Mouse (Mus musculus) hindbrain, embryonic 12.5 days (tissue): ENCODE data around the gene Kcne1. TPM values are rescaled to one million over a fixed set of nuclear protein-coding genes. Genes with fewer than 3 reads are reported as not detected.

Experiments
- ATAC-seq: fragments of 200-750 bp; cut with Nextera tagmentation; 2 replicates; pipeline ENCODE4 v1.8.0; 2017; ENCODE audit warnings: moderate TSS enrichment; ENCODE audit not compliant: low FRiP score
- H3K27ac ChIP-seq: fragments of 300-500 bp; sonication (generic); 2 replicates; pipeline ENCODE4 v1.5.1; 2016; ENCODE audit warnings: mild to moderate bottlenecking
- H3K27me3 ChIP-seq: fragments of 300-500 bp; sonication (generic); 2 replicates; pipeline ENCODE4 v1.6.1; 2016; ENCODE audit warnings: mild to moderate bottlenecking
- H3K36me3 ChIP-seq: fragments of 300-500 bp; sonication (generic); 2 replicates; pipeline ENCODE4 v1.6.1; 2016; ENCODE audit warnings: mild to moderate bottlenecking
- H3K4me1 ChIP-seq: fragments of 300-500 bp; sonication (generic); 2 replicates; pipeline ENCODE4 v1.6.1; 2016
- H3K4me2 ChIP-seq: fragments of 300-500 bp; sonication (generic); replicated peaks from 2 replicates; pipeline ENCODE4 v1.6.1; 2016; ENCODE audit warnings: mild to moderate bottlenecking
- H3K4me3 ChIP-seq: fragments of 300-500 bp; sonication (generic); 2 replicates; pipeline ENCODE4 v1.5.1; 2016; ENCODE audit warnings: mild to moderate bottlenecking
- H3K9ac ChIP-seq: fragments of 300-500 bp; sonication (generic); 2 replicates; pipeline ENCODE4 v1.6.1; 2016; ENCODE audit warnings: mild to moderate bottlenecking, moderate library complexity
- H3K9me3 ChIP-seq: fragments of 300-500 bp; sonication (generic); replicated peaks from 2 replicates; pipeline ENCODE4 v1.6.1; 2016; ENCODE audit warnings: mild to moderate bottlenecking
- WGBS: fragments of 180-500 bp; shearing (Covaris S2); methylation state at CpG from one replicate; pipeline ENCODE4 v1.1.7; 2016; 5-methylcytosine and 5-hydroxymethylcytosine counted together
- polyA plus RNA-seq: library from polyadenylated mRNA; unstranded; fragments of >200 nt; fragmentation: Nextera tagmentation; extraction: Ambion mirVana; gene quantifications from 2 replicates; pipeline ENCODE4 v1.2.1, GENCODE M21; 2016

The Kcne1 gene
- polyA plus RNA-seq, 1 experiment from 2014 or later = 0.13 TPM

- Histone ChIP-seq H3K4me1 (0 out of 2 replicates have a peak, but pooled peaks cover 7% of the 10 kb centered on the region), H3K36me3 (no peaks in the 10 kb centered on the region), H3K9me3 (no peaks in the 10 kb centered on the region), H3K27ac (no peak overlapping the region), H3K9ac (no peak overlapping the region), H3K27me3 (no peaks in the 10 kb centered on the region), H3K4me2 (no peak overlapping the region), H3K4me3 (no peak overlapping the region)
- no peak for ATAC-seq
- WGBS = 2% methylated on average over 2 of the region's 2 CpGs
Observed at GRCm38 (mm10) chr16:92385062-92385461, 25.8 kb upstream of the Kcne1 start.

GRCm38 (mm10) chr16:92383412-92383811 is 24.1 kb upstream of the Kcne1 start:
- no peaks in the 10 kb centered on the region for H3K36me3 ChIP-seq
- no peaks in the 10 kb centered on the region for H3K9me3 ChIP-seq
- H3K27ac ChIP-seq = no peak overlapping the region
- H3K4me3 ChIP-seq = no peak overlapping the region
- no peaks in the 10 kb centered on the region for H3K27me3 ChIP-seq
- no peak overlapping the region for H3K9ac ChIP-seq
- ATAC-seq = no peak
- no peak overlapping the region for H3K4me2 ChIP-seq
- 0 out of 2 replicates have a peak, but pooled peaks cover 7% of the 10 kb centered on the region for H3K4me1 ChIP-seq

- Histone ChIP-seq H3K9ac (no peak overlapping the region), H3K4me3 (no peak overlapping the region), H3K4me2 (no peak overlapping the region), H3K9me3 (no peaks in the 10 kb centered on the region), H3K36me3 (no peaks in the 10 kb centered on the region), H3K27me3 (no peaks in the 10 kb centered on the region), H3K4me1 (0 out of 2 replicates have a peak, but pooled peaks cover 7% of the 10 kb centered on the region), H3K27ac (no peak overlapping the region; the same call in 1 of the 2 replicates)
- WGBS = 43% methylated on average over 6 of the region's 6 CpGs
- no peak for ATAC-seq
Observed at GRCm38 (mm10) chr16:92382508-92382907, 23.2 kb upstream of the Kcne1 start.

- no peaks in the 10 kb centered on the region for H3K27me3 ChIP-seq
- no peak overlapping the region for H3K4me3 ChIP-seq
- 81% methylated on average over 6 of the region's 6 CpGs for WGBS
- H3K9ac ChIP-seq = no peak overlapping the region
- H3K4me1 ChIP-seq = 0 out of 2 replicates have a peak, but pooled peaks cover 7% of the 10 kb centered on the region
- H3K27ac ChIP-seq = no peak overlapping the region
- ATAC-seq = no peak
- no peak overlapping the region for H3K4me2 ChIP-seq
- H3K9me3 ChIP-seq = no peaks in the 10 kb centered on the region
- no peaks in the 10 kb centered on the region for H3K36me3 ChIP-seq
Observed at GRCm38 (mm10) chr16:92381092-92381491, 21.8 kb upstream of the Kcne1 start.

DNA sequence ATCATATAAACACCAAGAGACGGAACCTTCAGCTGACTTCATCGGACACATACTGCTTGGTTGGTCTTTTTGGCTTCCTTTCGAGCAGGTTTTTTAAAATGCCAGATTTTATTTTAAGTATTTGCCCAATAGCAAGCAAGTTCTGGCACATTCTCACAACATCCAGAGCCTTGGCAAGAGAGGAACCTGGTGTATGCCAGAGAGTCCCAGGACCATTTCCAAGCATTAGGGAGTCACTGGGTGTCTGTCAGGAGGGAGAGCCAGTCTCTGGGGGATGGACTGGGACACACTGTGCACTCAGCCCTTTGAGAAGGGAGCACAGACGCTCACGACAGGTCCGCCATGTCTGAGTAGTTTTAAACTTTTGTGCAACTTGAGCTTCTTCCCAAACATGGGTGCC is 17.7 kb upstream of the Kcne1 start:
- WGBS = 97% methylated on average over 6 of the region's 6 CpGs
- ATAC-seq = no peak
- Histone ChIP-seq H3K9me3 (no peaks in the 10 kb centered on the region), H3K27me3 (no peaks in the 10 kb centered on the region), H3K9ac (no peak overlapping the region), H3K4me3 (no peak overlapping the region), H3K4me2 (no peak overlapping the region), H3K4me1 (peaks cover 10% of the 10 kb centered on the region), H3K36me3 (no peaks in the 10 kb centered on the region), H3K27ac (no peak overlapping the region)

DNA sequence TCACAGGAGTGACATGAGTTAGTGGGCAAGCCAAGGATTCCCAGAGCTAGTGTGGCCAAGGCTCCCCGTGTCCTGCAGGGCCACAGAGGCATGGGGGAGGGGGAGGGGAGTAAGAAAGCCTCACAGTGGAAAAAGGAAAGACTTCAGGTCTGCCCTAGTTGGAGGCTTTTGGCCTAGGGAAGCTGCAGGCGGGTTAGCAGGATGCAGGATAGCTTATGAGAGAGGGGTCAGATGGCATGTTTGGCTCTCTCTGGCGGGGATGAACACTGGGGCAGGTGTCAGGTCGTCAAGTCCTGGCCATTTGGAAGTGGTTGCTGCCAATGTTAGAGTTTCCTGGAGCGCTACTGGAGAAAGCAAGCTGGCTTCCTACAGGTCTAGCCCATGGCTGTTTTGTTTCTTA is 12.4 kb upstream of the Kcne1 start:
- Histone ChIP-seq H3K4me3 (no peak overlapping the region), H3K4me2 (no peak overlapping the region), H3K27ac (no peak overlapping the region), H3K27me3 (no peaks in the 10 kb centered on the region), H3K36me3 (no peaks in the 10 kb centered on the region), H3K9ac (no peak overlapping the region), H3K9me3 (no peaks in the 10 kb centered on the region), H3K4me1 (peaks cover 23% of the 10 kb centered on the region)
- ATAC-seq = no peak
- WGBS = 60% methylated on average over 5 of the region's 5 CpGs

- no peak overlapping the region for H3K9ac ChIP-seq
- no peak overlapping the region for H3K4me2 ChIP-seq
- no peak overlapping the region for H3K4me3 ChIP-seq
- H3K27ac ChIP-seq = no peak overlapping the region
- H3K27me3 ChIP-seq = no peaks in the 10 kb centered on the region
- no peaks in the 10 kb centered on the region for H3K36me3 ChIP-seq
- H3K4me1 ChIP-seq = peaks cover 34% of the 10 kb centered on the region
- no peaks in the 10 kb centered on the region for H3K9me3 ChIP-seq
- no peak for ATAC-seq
- whole genome bisulfite sequencing = 37% methylated on average over 2 of the region's 2 CpGs
Observed at GRCm38 (mm10) chr16:92369260-92369659, 10.0 kb upstream of the Kcne1 start.

- ATAC-seq = no peak
- no peaks in the 10 kb centered on the region for H3K27me3 ChIP-seq
- H3K4me2 ChIP-seq = no peak overlapping the region
- H3K4me3 ChIP-seq = no peak overlapping the region
- no peak overlapping the region for H3K9ac ChIP-seq
- no peak overlapping the region for H3K27ac ChIP-seq
- 54% methylated on average over 7 of the region's 7 CpGs for WGBS
- H3K4me1 ChIP-seq = peaks cover 11% of the 10 kb centered on the region
- H3K36me3 ChIP-seq = no peaks in the 10 kb centered on the region
- H3K9me3 ChIP-seq = no peaks in the 10 kb centered on the region
Observed at GRCm38 (mm10) chr16:92365477-92365876, 6.2 kb upstream of the Kcne1 start.

DNA sequence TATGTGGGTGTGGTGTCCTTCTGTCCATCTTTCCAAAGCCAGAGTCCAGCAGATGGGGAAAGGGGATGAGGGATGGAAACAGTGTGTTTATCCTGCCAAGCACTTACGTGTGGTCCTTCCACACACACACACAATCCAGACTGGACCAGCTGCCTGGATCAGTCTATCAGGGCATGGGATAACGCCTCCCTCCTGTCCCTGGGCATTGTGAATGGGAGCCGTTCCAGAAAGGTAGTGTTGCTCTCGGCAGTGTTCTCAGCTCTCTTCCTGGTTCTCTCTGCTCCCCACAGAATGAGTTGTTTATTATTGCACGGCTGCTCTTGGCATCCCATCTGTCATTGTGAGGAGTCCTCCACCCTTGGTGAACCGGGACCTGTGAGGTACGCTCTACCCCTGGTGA is 1.4 kb upstream of the Kcne1 start:
- H3K4me2 ChIP-seq = no peak overlapping the region
- no peaks in the 10 kb centered on the region for H3K9me3 ChIP-seq
- H3K36me3 ChIP-seq = no peaks in the 10 kb centered on the region
- H3K4me3 ChIP-seq = no peak overlapping the region
- H3K9ac ChIP-seq = no peak overlapping the region
- ATAC-seq = no peak
- H3K27ac ChIP-seq = no peak overlapping the region
- WGBS = 80% methylated on average over 7 of the region's 7 CpGs
- peaks cover 11% of the 10 kb centered on the region; the same call in 1 of the 2 replicates for H3K27me3 ChIP-seq
- peaks cover 32% of the 10 kb centered on the region for H3K4me1 ChIP-seq

GRCm38 (mm10) chr16:92358734-92359133 is 534 bp downstream of the Kcne1 start:
- peak; percentile 15; the same call in 1 of the 2 replicates for ATAC-seq
- H3K9ac ChIP-seq = no peak overlapping the region
- H3K27ac ChIP-seq = no peak overlapping the region
- H3K4me1 ChIP-seq = peaks cover 26% of the 10 kb centered on the region
- peaks cover 11% of the 10 kb centered on the region; the same call in 1 of the 2 replicates for H3K27me3 ChIP-seq
- no peaks in the 10 kb centered on the region for H3K9me3 ChIP-seq
- H3K4me3 ChIP-seq = no peak overlapping the region
- no peaks in the 10 kb centered on the region for H3K36me3 ChIP-seq
- 25% methylated on average over 9 of the region's 9 CpGs for WGBS
- H3K4me2 ChIP-seq = no peak overlapping the region

GRCm38 (mm10) chr16:92357566-92357965 is 1.7 kb downstream of the Kcne1 start:
- WGBS = 28% methylated on average over 10 of the region's 10 CpGs
- peaks cover 11% of the 10 kb centered on the region; the same call in 1 of the 2 replicates for H3K27me3 ChIP-seq
- no peaks in the 10 kb centered on the region for H3K9me3 ChIP-seq
- no peak overlapping the region for H3K9ac ChIP-seq
- H3K27ac ChIP-seq = no peak overlapping the region
- ATAC-seq = no peak
- no peak overlapping the region for H3K4me2 ChIP-seq
- peaks cover 26% of the 10 kb centered on the region for H3K4me1 ChIP-seq
- no peak overlapping the region for H3K4me3 ChIP-seq
- no peaks in the 10 kb centered on the region for H3K36me3 ChIP-seq

- WGBS = 60% methylated on average over 9 of the region's 9 CpGs
Observed at GRCm38 (mm10) chr16:92357023-92357422, 2.2 kb downstream of the Kcne1 start.

GRCm38 (mm10) chr16:92355982-92356381 is 3.3 kb downstream of the Kcne1 start:
- H3K36me3 ChIP-seq = no peaks in the 10 kb centered on the region
- H3K27ac ChIP-seq = no peak overlapping the region
- H3K4me1 ChIP-seq = peaks cover 26% of the 10 kb centered on the region
- 78% methylated on average over 11 of the region's 11 CpGs for WGBS
- ATAC-seq = no peak
- no peaks in the 10 kb centered on the region for H3K9me3 ChIP-seq
- peaks cover 11% of the 10 kb centered on the region; the same call in 1 of the 2 replicates for H3K27me3 ChIP-seq
- no peak overlapping the region for H3K4me3 ChIP-seq
- no peak overlapping the region for H3K4me2 ChIP-seq
- H3K9ac ChIP-seq = no peak overlapping the region

More at GRCm38 (mm10) chr16:92357023-92357422, 2.2 kb downstream of the Kcne1 start:
- peak; percentile 47; the same call in 1 of the 2 replicates for ATAC-seq
- no peak overlapping the region for H3K4me3 ChIP-seq
- H3K27me3 ChIP-seq = peaks cover 11% of the 10 kb centered on the region; the same call in 1 of the 2 replicates
- no peak overlapping the region for H3K27ac ChIP-seq
- H3K4me1 ChIP-seq = peaks cover 26% of the 10 kb centered on the region
- H3K9me3 ChIP-seq = no peaks in the 10 kb centered on the region
- H3K4me2 ChIP-seq = no peak overlapping the region
- H3K9ac ChIP-seq = no peak overlapping the region
- H3K36me3 ChIP-seq = no peaks in the 10 kb centered on the region
